Mouse (Mus musculus): ENCODE measurements around the gene Ankrd44.

GRCm38 (mm10) chr1:54932456-54933115 lies 6.4 kb upstream of the Ankrd44 start:
- TF ChIP-seq POLR2A (IDR thresholded peaks at IDR 0.05; ENCODE audit: insufficient read length, low read depth), result no peak
- TF ChIP-seq E2F4 (IDR thresholded peaks at IDR 0.05; ENCODE audit: insufficient read depth), result no peak
- no peak for TF ChIP-seq MYOD1 (IDR thresholded peaks at IDR 0.05; ENCODE audit: control insufficient read depth in 1 of 3, insufficient read length in 2 of 3, low read depth in 2 of 3)
- TF ChIP-seq MAX (IDR thresholded peaks at IDR 0.05; ENCODE audit: low read depth), result no peak

Data from myocyte (in vitro differentiated cells).